Mouse (Mus musculus): ENCODE measurements at regions not wholly inside any gene's neighbourhood (a gene's known extent, or its start where the extent isn't known, plus 50 kb on each side); places are given as distances from the start of the nearest gene placed in this dataset.
A peak's percentile ranks its signal among the peaks of the same experiment; 100 is the strongest.

DNA sequence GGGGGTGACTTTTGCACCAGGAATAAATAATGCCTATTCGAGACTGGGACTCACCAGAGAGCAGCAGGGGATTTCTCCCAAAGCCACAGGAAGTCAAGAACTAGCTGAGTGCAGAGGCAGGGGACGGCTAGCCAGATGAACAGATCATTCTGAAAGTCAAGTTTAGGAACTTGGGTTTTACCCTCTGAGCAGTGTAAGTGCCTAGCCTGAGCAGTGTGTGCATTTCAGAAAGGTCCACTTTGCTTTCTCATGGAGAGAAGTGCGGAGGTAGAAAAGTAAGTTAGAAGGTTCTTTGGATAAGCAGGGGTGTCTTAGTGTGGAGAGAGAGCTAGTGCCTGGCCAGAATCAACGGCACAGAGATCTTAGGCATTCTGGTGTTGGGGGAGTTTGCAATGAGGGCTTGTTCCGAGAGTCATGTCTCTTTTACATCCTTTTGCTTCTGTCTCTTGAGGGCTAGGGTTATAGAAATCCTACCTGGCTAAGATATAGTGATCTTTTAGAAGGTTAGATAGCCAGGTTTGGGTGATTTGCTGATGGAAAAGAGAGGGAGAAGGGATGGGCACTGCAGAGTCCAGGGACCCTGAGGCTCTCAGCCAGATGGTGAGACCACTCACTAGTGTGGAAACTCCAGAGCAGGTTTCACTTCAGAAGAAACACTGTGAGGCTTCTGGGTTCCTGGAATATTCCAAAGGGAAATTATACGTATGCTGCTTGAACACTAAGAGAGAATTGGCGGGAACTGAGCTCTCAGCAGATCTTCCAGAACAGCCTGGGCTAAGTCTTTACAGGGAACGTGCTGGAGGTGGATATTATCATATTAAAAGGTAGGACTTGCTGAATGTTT lies 68.8 kb upstream of the Tgfbr2 start:
- Histone ChIP-seq H3K4me1 (replicated peaks; ENCODE audit: control insufficient read depth, insufficient read depth) (0 out of 2 replicates have a peak, but pooled peaks cover 3% of the 10 kb centered on the region), H3K36me3 (ENCODE audit: control insufficient read depth, insufficient read depth, low read length) (no peaks in the 10 kb centered on the region), H3K9me3 (ENCODE audit: control insufficient read depth, low read length) (no peaks in the 10 kb centered on the region), H3K27ac (replicated peaks) (no peak overlapping the region), H3K4me3 (ENCODE audit: low read depth, low read length) (no peak overlapping the region), H3K4me2 (replicated peaks; ENCODE audit: low read depth) (no peak overlapping the region), H3K27me3 (ENCODE audit: control insufficient read depth, insufficient read depth, low read length) (no peaks in the 10 kb centered on the region), H3K9ac (ENCODE audit: low read length) (no peak overlapping the region)
- ATAC-seq (ENCODE audit: low FRiP score, low TSS enrichment) (no peak), DNase-seq (ENCODE audit: low spot score) (no peak)
- WGBS: 78% methylated on average over 8 of the region's 8 CpGs
- no peak for TF ChIP-seq EP300 (optimal IDR thresholded peaks at IDR 0.05)
- TF ChIP-seq CTCF (IDR thresholded peaks at IDR 0.05; ENCODE audit: low read depth): no peak

DNA sequence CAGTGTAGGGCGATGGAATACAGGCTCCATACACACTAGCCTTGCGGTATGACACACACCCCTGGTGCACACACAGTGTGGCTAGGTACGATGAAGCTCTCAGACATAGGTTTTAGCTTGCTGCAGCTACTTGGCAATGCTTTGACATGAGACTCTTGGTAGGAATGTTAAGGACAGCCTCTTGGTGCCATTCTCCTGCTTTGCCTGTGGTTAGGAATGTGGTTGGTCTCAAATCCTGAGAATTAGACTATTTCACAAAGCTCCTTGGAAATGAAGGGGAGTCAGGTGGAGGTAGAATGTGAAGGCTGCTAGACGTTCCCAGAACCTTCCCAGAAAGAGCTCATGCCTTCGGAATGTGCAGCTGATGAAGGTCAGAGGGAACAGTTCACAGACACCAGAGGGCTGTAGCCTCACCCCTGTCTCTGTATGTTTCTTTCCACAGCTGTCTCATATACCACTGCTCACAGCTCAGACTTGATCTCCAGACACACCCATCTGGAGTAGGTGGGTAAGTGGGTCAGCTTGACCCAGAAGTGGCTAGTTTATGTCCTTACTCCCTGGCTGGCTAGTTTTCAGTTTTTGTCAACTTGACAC lies 66.9 kb upstream of the Tgfbr2 start:
- H3K27ac ChIP-seq (replicated peaks): no peak overlapping the region
- no peaks in the 10 kb centered on the region for H3K9me3 ChIP-seq (ENCODE audit: control insufficient read depth, low read length)
- DNase-seq (ENCODE audit: low spot score): no peak

DNA sequence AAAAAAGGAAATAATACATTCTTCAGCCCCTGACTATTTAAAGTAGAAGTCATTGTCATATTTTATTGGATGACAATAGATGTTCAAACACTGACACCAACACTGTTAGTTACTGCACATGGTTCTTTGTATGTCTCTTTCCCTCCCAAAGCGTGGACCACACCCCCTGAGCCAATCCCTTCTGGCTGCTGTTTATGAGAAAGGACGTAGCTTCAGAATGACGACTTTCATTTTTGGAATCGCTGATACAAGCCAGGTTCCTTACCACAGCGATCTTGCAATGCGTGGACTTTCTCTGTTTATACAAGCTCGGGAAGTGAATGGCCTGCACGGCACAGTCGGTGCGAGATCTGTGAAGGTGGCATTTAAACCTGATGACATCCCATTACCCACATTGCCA lies 66.1 kb upstream of the Tgfbr2 start:
- Histone ChIP-seq H3K36me3 (ENCODE audit: control insufficient read depth, insufficient read depth, low read length) (no peaks in the 10 kb centered on the region), H3K4me3 (ENCODE audit: low read depth, low read length) (no peak overlapping the region), H3K27me3 (ENCODE audit: control insufficient read depth, insufficient read depth, low read length) (no peaks in the 10 kb centered on the region), H3K9me3 (ENCODE audit: control insufficient read depth, low read length) (no peaks in the 10 kb centered on the region), H3K4me1 (replicated peaks; ENCODE audit: control insufficient read depth, insufficient read depth) (0 out of 2 replicates have a peak, but pooled peaks cover 3% of the 10 kb centered on the region), H3K9ac (ENCODE audit: low read length) (no peak overlapping the region), H3K27ac (replicated peaks) (no peak overlapping the region), H3K4me2 (replicated peaks; ENCODE audit: low read depth) (peak overlapping the region; percentile 35; the same call in 1 of the 2 replicates)
- DNase-seq (ENCODE audit: low spot score): peak; percentile 38
- TF ChIP-seq EP300 (optimal IDR thresholded peaks at IDR 0.05) (no peak), CTCF (IDR thresholded peaks at IDR 0.05; ENCODE audit: low read depth) (no peak)
- peak; percentile 59 for ATAC-seq (ENCODE audit: low FRiP score, low TSS enrichment)
- whole genome bisulfite sequencing: 15% methylated on average over 10 of the region's 10 CpGs

More for the DNA sequence above, 66.9 kb upstream of the Tgfbr2 start:
- Histone ChIP-seq H3K4me3 (ENCODE audit: low read depth, low read length) (no peak overlapping the region), H3K9ac (ENCODE audit: low read length) (no peak overlapping the region), H3K36me3 (ENCODE audit: control insufficient read depth, insufficient read depth, low read length) (no peaks in the 10 kb centered on the region), H3K4me1 (replicated peaks; ENCODE audit: control insufficient read depth, insufficient read depth) (0 out of 2 replicates have a peak, but pooled peaks cover 3% of the 10 kb centered on the region), H3K4me2 (replicated peaks; ENCODE audit: low read depth) (no peak overlapping the region), H3K27me3 (ENCODE audit: control insufficient read depth, insufficient read depth, low read length) (no peaks in the 10 kb centered on the region)
- TF ChIP-seq CTCF (IDR thresholded peaks at IDR 0.05; ENCODE audit: low read depth) (no peak), EP300 (optimal IDR thresholded peaks at IDR 0.05) (no peak)
- WGBS: 70% methylated on average over 5 of the region's 5 CpGs
- no peak; the same call in 1 of the 2 replicates for ATAC-seq (ENCODE audit: low FRiP score, low TSS enrichment)

DNA sequence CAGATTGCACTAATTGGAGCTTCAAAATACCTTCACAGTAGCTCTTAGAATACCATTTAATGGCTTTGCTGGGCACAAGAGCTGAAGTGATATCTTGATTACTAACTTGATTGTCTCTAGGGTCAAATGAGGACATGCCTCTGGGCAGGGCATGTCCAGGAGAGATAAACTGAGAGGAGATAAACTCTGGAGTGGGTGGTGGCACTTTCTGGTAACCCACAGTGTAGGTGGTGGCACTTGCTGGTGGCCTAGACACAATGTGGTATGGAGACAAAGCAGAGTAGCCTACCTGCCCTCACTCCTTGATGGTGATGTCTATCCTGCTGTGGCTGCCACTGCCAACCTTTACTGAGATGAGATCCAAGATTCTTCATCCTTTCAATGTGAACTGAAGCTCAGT lies 61.7 kb upstream of the Tgfbr2 start:
- no peak overlapping the region for H3K4me3 ChIP-seq (ENCODE audit: low read depth, low read length)
- no peak for ATAC-seq (ENCODE audit: low FRiP score, low TSS enrichment)
- H3K4me1 ChIP-seq (replicated peaks; ENCODE audit: control insufficient read depth, insufficient read depth): 0 out of 2 replicates have a peak, but pooled peaks cover 1% of the 10 kb centered on the region
- no peak overlapping the region for H3K27ac ChIP-seq (replicated peaks)
- no peaks in the 10 kb centered on the region for H3K9me3 ChIP-seq (ENCODE audit: control insufficient read depth, low read length)
- TF ChIP-seq EP300 (optimal IDR thresholded peaks at IDR 0.05) (no peak), CTCF (IDR thresholded peaks at IDR 0.05; ENCODE audit: low read depth) (no peak)
- H3K36me3 ChIP-seq (ENCODE audit: control insufficient read depth, insufficient read depth, low read length): no peaks in the 10 kb centered on the region
- H3K27me3 ChIP-seq (ENCODE audit: control insufficient read depth, insufficient read depth, low read length): no peaks in the 10 kb centered on the region
- no peak overlapping the region for H3K9ac ChIP-seq (ENCODE audit: low read length)
- DNase-seq (ENCODE audit: low spot score): no peak
- H3K4me2 ChIP-seq (replicated peaks; ENCODE audit: low read depth): no peak overlapping the region

DNA sequence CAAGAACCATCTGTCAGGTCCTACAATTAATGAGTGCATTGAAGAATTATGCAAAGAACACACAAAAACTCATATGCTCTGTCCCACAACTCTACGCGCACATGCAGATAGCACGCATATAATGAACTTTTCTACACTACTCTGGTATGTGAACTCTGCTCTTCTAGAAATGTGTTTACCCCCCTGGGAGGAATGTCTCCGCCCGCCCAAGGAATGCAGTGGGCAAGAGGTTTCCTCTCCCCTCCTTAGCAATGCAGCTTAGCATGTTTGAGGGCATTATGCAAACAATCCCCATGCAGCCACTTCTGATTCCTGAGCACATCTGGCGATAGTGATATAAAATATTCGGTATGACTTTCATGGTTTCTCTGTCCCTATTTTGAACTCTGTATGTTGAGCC lies 59.0 kb upstream of the Tgfbr2 start:
- Histone ChIP-seq H3K36me3 (ENCODE audit: control insufficient read depth, insufficient read depth, low read length) (no peaks in the 10 kb centered on the region), H3K9me3 (ENCODE audit: control insufficient read depth, low read length) (no peaks in the 10 kb centered on the region), H3K27ac (replicated peaks) (no peak overlapping the region), H3K9ac (ENCODE audit: low read length) (no peak overlapping the region), H3K4me3 (ENCODE audit: low read depth, low read length) (no peak overlapping the region), H3K27me3 (ENCODE audit: control insufficient read depth, insufficient read depth, low read length) (no peaks in the 10 kb centered on the region), H3K4me1 (replicated peaks; ENCODE audit: control insufficient read depth, insufficient read depth) (peaks cover 5% of the 10 kb centered on the region; the same call in 1 of the 2 replicates), H3K4me2 (replicated peaks; ENCODE audit: low read depth) (no peak overlapping the region)
- ATAC-seq (ENCODE audit: low FRiP score, low TSS enrichment) (peak; percentile 36; the same call in 1 of the 2 replicates), DNase-seq (ENCODE audit: low spot score) (peak; percentile 44)
- TF ChIP-seq EP300 (optimal IDR thresholded peaks at IDR 0.05) (no peak), CTCF (IDR thresholded peaks at IDR 0.05; ENCODE audit: low read depth) (no peak)
- 43% methylated on average over 7 of the region's 7 CpGs for WGBS

DNA sequence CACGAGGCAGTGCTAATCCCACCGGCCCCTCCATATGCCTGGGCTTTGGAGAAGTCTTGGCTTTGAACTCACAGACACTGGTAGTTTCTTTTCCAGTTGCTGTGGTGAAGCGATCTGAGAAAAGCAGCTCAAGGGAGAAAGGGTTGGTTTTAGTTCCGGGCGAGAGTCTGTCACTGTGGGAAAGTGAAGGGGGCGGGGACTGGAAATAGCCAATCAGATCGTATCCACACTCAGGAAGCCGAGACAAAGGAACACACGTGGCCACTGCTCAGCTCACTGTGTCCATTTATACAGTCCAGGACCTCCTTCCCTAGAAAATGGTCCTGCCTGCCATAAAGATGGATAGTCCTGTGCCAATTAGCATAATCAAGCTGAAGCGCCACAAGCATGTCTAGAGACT lies 57.2 kb upstream of the Tgfbr2 start:
- TF ChIP-seq EP300 (optimal IDR thresholded peaks at IDR 0.05) (no peak), CTCF (IDR thresholded peaks at IDR 0.05; ENCODE audit: low read depth) (no peak)
- Histone ChIP-seq H3K4me2 (replicated peaks; ENCODE audit: low read depth) (no peak overlapping the region), H3K9me3 (ENCODE audit: control insufficient read depth, low read length) (no peaks in the 10 kb centered on the region), H3K9ac (ENCODE audit: low read length) (no peak overlapping the region), H3K4me3 (ENCODE audit: low read depth, low read length) (no peak overlapping the region), H3K27me3 (ENCODE audit: control insufficient read depth, insufficient read depth, low read length) (no peaks in the 10 kb centered on the region), H3K27ac (replicated peaks) (peak overlapping the region; percentile 77; the same call in 1 of the 2 replicates), H3K36me3 (ENCODE audit: control insufficient read depth, insufficient read depth, low read length) (no peaks in the 10 kb centered on the region), H3K4me1 (replicated peaks; ENCODE audit: control insufficient read depth, insufficient read depth) (peaks cover 5% of the 10 kb centered on the region; the same call in 1 of the 2 replicates)
- ATAC-seq (ENCODE audit: low FRiP score, low TSS enrichment) (peak; percentile 51; the same call in 1 of the 2 replicates), DNase-seq (ENCODE audit: low spot score) (peak; percentile 52)
- WGBS: 71% methylated on average over 10 of the region's 10 CpGs
